Mouse (Mus musculus) hindbrain, embryonic 15.5 days (tissue): ENCODE data around the gene Lin37. TPM values are rescaled to one million over a fixed set of nuclear protein-coding genes. Genes with fewer than 3 reads are reported as not detected.

Source experiments
- ATAC-seq: fragments of 200-750 bp; cut with Nextera tagmentation; 2 replicates; pipeline ENCODE4 v1.8.0; 2017; ENCODE audit warnings: low read depth, moderate number of reproducible peaks, moderate TSS enrichment; ENCODE audit not compliant: low FRiP score
- H3K27ac ChIP-seq: fragments of 300-500 bp; sonication (generic); replicated peaks from 2 replicates; pipeline ENCODE4 v1.5.1; 2015; ENCODE audit warnings: mild to moderate bottlenecking, inconsistent platforms
- H3K27me3 ChIP-seq: fragments of 300-500 bp; sonication (generic); 2 replicates; pipeline ENCODE4 v1.6.1; 2015; ENCODE audit warnings: control low read depth, inconsistent platforms
- H3K36me3 ChIP-seq: fragments of 300-500 bp; sonication (generic); 2 replicates; pipeline ENCODE4 v1.6.1; 2015; ENCODE audit warnings: control low read depth, inconsistent platforms
- H3K4me1 ChIP-seq: fragments of 300-500 bp; sonication (generic); replicated peaks from 2 replicates; pipeline ENCODE4 v1.6.1; 2015; ENCODE audit warnings: control low read depth, inconsistent platforms
- H3K4me2 ChIP-seq: fragments of 300-500 bp; sonication (generic); 2 replicates; pipeline ENCODE4 v1.6.1; 2015; ENCODE audit warnings: moderate library complexity, mild to moderate bottlenecking, inconsistent platforms
- H3K4me3 ChIP-seq: fragments of 300-500 bp; sonication (generic); 2 replicates; pipeline ENCODE4 v1.5.1; 2015; ENCODE audit warnings: mild to moderate bottlenecking, inconsistent platforms
- H3K9ac ChIP-seq: fragments of 300-500 bp; sonication (generic); 2 replicates; pipeline ENCODE4 v1.6.1; 2015; ENCODE audit warnings: inconsistent platforms
- H3K9me3 ChIP-seq: fragments of 300-500 bp; sonication (generic); 2 replicates; pipeline ENCODE4 v1.6.1; 2016; ENCODE audit warnings: control low read depth, inconsistent platforms
- WGBS: fragments of 180-500 bp; shearing (Covaris S2); methylation state at CpG from one replicate; pipeline ENCODE4 v1.1.7; 2015; 5-methylcytosine and 5-hydroxymethylcytosine counted together
- polyA plus RNA-seq: library from polyadenylated mRNA; unstranded; fragments of >200 nt; fragmentation: Nextera tagmentation; extraction: Ambion mirVana; gene quantifications from 2 replicates; pipeline ENCODE4 v1.2.1, GENCODE M21; 2015

Gene Lin37
- polyA plus RNA-seq, 1 experiment from 2014 or later, result 53.1 TPM

- Histone ChIP-seq H3K36me3 (peaks cover 93% of the 10 kb centered on the region), H3K4me2 (no peak overlapping the region), H3K9ac (no peak overlapping the region), H3K27me3 (no peaks in the 10 kb centered on the region), H3K9me3 (no peaks in the 10 kb centered on the region), H3K4me3 (no peak overlapping the region), H3K4me1 (peaks cover 6% of the 10 kb centered on the region), H3K27ac (no peak overlapping the region)
- WGBS, result 97% methylated on average over 16 of the region's 16 CpGs
- ATAC-seq, result no peak
These were observed 21.9 kb upstream of the Lin37 start for GRCm38 (mm10) chr7:30581547-30581946.

GRCm38 (mm10) chr7:30579950-30580349 lies 20.3 kb upstream of the Lin37 start:
- no peaks in the 10 kb centered on the region for H3K4me1 ChIP-seq

GRCm38 (mm10) chr7:30572969-30573368 lies 13.3 kb upstream of the Lin37 start:
- Histone ChIP-seq H3K4me1 (no peaks in the 10 kb centered on the region), H3K9me3 (no peaks in the 10 kb centered on the region), H3K4me3 (no peak overlapping the region), H3K9ac (no peak overlapping the region), H3K36me3 (peaks cover 99% of the 10 kb centered on the region), H3K27me3 (no peaks in the 10 kb centered on the region), H3K4me2 (no peak overlapping the region), H3K27ac (no peak overlapping the region)
- WGBS, result 81% methylated on average over 2 of the region's 2 CpGs
- no peak for ATAC-seq

More at GRCm38 (mm10) chr7:30579950-30580349, 20.3 kb upstream of the Lin37 start:
- Histone ChIP-seq H3K4me3 (no peak overlapping the region), H3K9me3 (no peaks in the 10 kb centered on the region), H3K4me2 (no peak overlapping the region), H3K36me3 (peaks cover 96% of the 10 kb centered on the region), H3K27me3 (no peaks in the 10 kb centered on the region), H3K9ac (no peak overlapping the region), H3K27ac (no peak overlapping the region)
- WGBS, result 94% methylated on average over 8 of the region's 8 CpGs
- ATAC-seq, result no peak

GRCm38 (mm10) chr7:30572389-30572788 lies 12.8 kb upstream of the Lin37 start:
- Histone ChIP-seq H3K36me3 (peaks cover 96% of the 10 kb centered on the region), H3K9ac (no peak overlapping the region), H3K4me1 (no peaks in the 10 kb centered on the region), H3K4me3 (no peak overlapping the region), H3K27me3 (no peaks in the 10 kb centered on the region), H3K9me3 (no peaks in the 10 kb centered on the region), H3K4me2 (no peak overlapping the region), H3K27ac (no peak overlapping the region)
- WGBS, result 97% methylated on average over 5 of the region's 5 CpGs
- ATAC-seq, result no peak

GRCm38 (mm10) chr7:30567555-30567954 lies 7.9 kb upstream of the Lin37 start:
- peaks cover 60% of the 10 kb centered on the region for H3K36me3 ChIP-seq
- H3K4me2 ChIP-seq, result no peak overlapping the region
- 92% methylated on average over 11 of the region's 11 CpGs for WGBS
- H3K27ac ChIP-seq, result no peak overlapping the region
- no peak overlapping the region for H3K9ac ChIP-seq
- H3K9me3 ChIP-seq, result no peaks in the 10 kb centered on the region
- ATAC-seq, result no peak
- no peaks in the 10 kb centered on the region for H3K27me3 ChIP-seq
- H3K4me3 ChIP-seq, result no peak overlapping the region
- H3K4me1 ChIP-seq, result peaks cover 9% of the 10 kb centered on the region

- H3K36me3 ChIP-seq, result peaks cover 46% of the 10 kb centered on the region
- peaks cover 19% of the 10 kb centered on the region for H3K4me1 ChIP-seq
- no peak overlapping the region for H3K4me3 ChIP-seq
- no peak overlapping the region for H3K27ac ChIP-seq
- 88% methylated on average over 9 of the region's 9 CpGs for WGBS
- no peak overlapping the region for H3K4me2 ChIP-seq
- H3K9ac ChIP-seq, result no peak overlapping the region
- ATAC-seq, result no peak
- no peaks in the 10 kb centered on the region for H3K27me3 ChIP-seq
- no peaks in the 10 kb centered on the region for H3K9me3 ChIP-seq
These were observed 6.4 kb upstream of the Lin37 start for GRCm38 (mm10) chr7:30566033-30566432.

GRCm38 (mm10) chr7:30564970-30565571 lies 5.4 kb upstream of the Lin37 start, which contains the start of gene Igflr1:
Gene Igflr1 (plus strand): TSS chr7:30565427.
- WGBS, result 96% methylated on average over 12 of the region's 12 CpGs

GRCm38 (mm10) chr7:30563906-30564280 lies 4.3 kb upstream of the Lin37 start:
- 21% methylated on average over 6 of the region's 6 CpGs for WGBS
- Histone ChIP-seq H3K36me3 (peaks cover 25% of the 10 kb centered on the region), H3K4me2 (peak overlapping the region; percentile 87), H3K4me1 (peaks cover 28% of the 10 kb centered on the region), H3K9ac (peak overlapping the region; percentile 65), H3K4me3 (peak overlapping the region; percentile 81), H3K9me3 (no peaks in the 10 kb centered on the region), H3K27ac (peak overlapping the region; percentile 93), H3K27me3 (no peaks in the 10 kb centered on the region)
- ATAC-seq, result no peak

More at GRCm38 (mm10) chr7:30564970-30565571, 5.4 kb upstream of the Lin37 start, which contains the start of gene Igflr1:
- Histone ChIP-seq H3K9me3 (no peaks in the 10 kb centered on the region), H3K4me3 (no peak within 1 kb of the TSS), H3K4me2 (no peak within 1 kb of the TSS), H3K27ac (no peak within 1 kb of the TSS), H3K27me3 (no peaks in the 10 kb centered on the region), H3K4me1 (peaks cover 22% of the 10 kb centered on the region), H3K36me3 (peaks cover 37% of the 10 kb centered on the region), H3K9ac (no peak within 1 kb of the TSS)
- ATAC-seq, result no peak

- Histone ChIP-seq H3K9me3 (no peaks in the 10 kb centered on the region), H3K36me3 (peaks cover 19% of the 10 kb centered on the region), H3K9ac (peak within 1 kb of the TSS; percentile 65), H3K27ac (peak within 1 kb of the TSS; percentile 93), H3K27me3 (no peaks in the 10 kb centered on the region), H3K4me2 (peak within 1 kb of the TSS; percentile 87), H3K4me1 (peaks cover 34% of the 10 kb centered on the region), H3K4me3 (peak within 1 kb of the TSS; percentile 81)
- peak; percentile 83 for ATAC-seq
- under 1% methylated on average over 45 of the region's 45 CpGs for WGBS
These were observed 3.7 kb upstream of the Lin37 start, which contains the start of the genes U2af1l4, Gm49396 and Psenen for GRCm38 (mm10) chr7:30563117-30563905. Gene U2af1l4 (plus strand): TSS chr7:30563301. Gene Gm49396 (plus strand): TSS chr7:30563344. Gene Psenen (minus strand): TSS chr7:30563627.

- peak overlapping the region; percentile 93 for H3K27ac ChIP-seq
- ATAC-seq, result no peak
- H3K36me3 ChIP-seq, result peaks cover 15% of the 10 kb centered on the region
- H3K4me1 ChIP-seq, result peaks cover 40% of the 10 kb centered on the region
- H3K4me2 ChIP-seq, result peak overlapping the region; percentile 87
- 2% methylated on average over 27 of the region's 27 CpGs for WGBS
- H3K4me3 ChIP-seq, result peak overlapping the region; percentile 81
- H3K9me3 ChIP-seq, result no peaks in the 10 kb centered on the region
- H3K9ac ChIP-seq, result peak overlapping the region; percentile 58
- H3K27me3 ChIP-seq, result no peaks in the 10 kb centered on the region
These were observed 3.0 kb upstream of the Lin37 start for GRCm38 (mm10) chr7:30562526-30563116.

- Histone ChIP-seq H3K36me3 (peaks cover 26% of the 10 kb centered on the region), H3K27ac (0 out of 2 replicates have a peak overlapping the region, but pooled peaks have one; percentile 58), H3K4me2 (no peak overlapping the region), H3K27me3 (no peaks in the 10 kb centered on the region), H3K4me3 (no peak overlapping the region), H3K9me3 (no peaks in the 10 kb centered on the region), H3K9ac (no peak overlapping the region), H3K4me1 (peaks cover 42% of the 10 kb centered on the region)
- 70% methylated on average over 2 of the region's 2 CpGs for WGBS
- no peak for ATAC-seq
These were observed 658 bp upstream of the Lin37 start for GRCm38 (mm10) chr7:30560296-30560695.
